8 mouse cellular contexts compared by ENCODE assay signal in the genomic region with DNA sequence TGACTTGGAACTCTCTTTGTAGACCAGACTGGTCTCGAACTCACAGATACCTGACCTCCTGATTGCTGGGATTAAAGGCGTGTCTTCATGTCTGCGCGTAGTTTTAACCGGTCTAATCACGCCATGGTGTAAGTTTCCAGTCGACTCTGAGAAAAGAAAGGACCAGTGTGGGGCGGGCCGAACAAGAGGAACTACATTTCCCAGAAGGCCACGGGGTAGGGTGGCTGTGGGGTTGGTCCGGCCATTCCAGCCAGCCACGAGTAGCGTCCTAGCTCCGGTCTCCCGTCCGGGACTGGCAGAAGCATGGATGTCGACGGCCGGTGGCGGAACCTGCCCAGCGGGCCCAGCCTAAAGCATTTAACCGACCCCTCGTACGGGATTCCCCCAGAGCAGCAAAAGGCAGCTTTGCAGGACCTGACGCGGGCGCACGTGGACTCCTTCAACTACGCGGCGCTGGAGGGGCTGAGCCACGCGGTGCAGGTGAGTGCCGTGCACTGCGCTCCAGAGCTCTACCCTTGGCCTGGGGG. TPM values are rescaled to one million over a fixed set of nuclear protein-coding genes. Genes with fewer than 3 reads are reported as not detected.
DNase-seq lines count a peak whose midpoint lies in the region; ATAC-seq and TF ChIP-seq lines count a peak whose summit lies in the region.

A gene (plus strand): TSS at position 212 of the 527 bp plus-strand sequence.

- peaks cover 24 to 36% of the 10 kb centered on the region in 2 experiments for H3K36me3 ChIP-seq in CH12.LX (replicated peaks in 1 of 2; ENCODE audit: control insufficient read depth in 1 of 2, insufficient read depth in 1 of 2, low read length in 1 of 2)
- peaks cover 2% of the 10 kb centered on the region for H3K36me3 ChIP-seq in forebrain, embryonic 11.5 days (ENCODE audit: control insufficient read depth, insufficient read depth, low read length)
- H3K36me3 ChIP-seq in heart, embryonic 16.5 days (ENCODE audit: control insufficient read depth, insufficient read depth): peaks cover 17% of the 10 kb centered on the region
- peaks cover 32% of the 10 kb centered on the region for H3K36me3 ChIP-seq in liver, embryonic 15.5 days (replicated peaks)
- H3K36me3 ChIP-seq in neural tube, embryonic 12.5 days: peaks cover 26% of the 10 kb centered on the region

- TF ChIP-seq EP300 in CH12.LX (IDR thresholded peaks at IDR 0.05; ENCODE audit: low read length): no peak

- H3K4me1 ChIP-seq in CH12.LX (ENCODE audit: control insufficient read depth in 1 of 2, insufficient read depth in 2 of 2): peaks cover 4 to 13% of the 10 kb centered on the region in 2 experiments; a peak in 3 of 4 replicates
- no peaks in the 10 kb centered on the region for H3K4me1 ChIP-seq in forebrain, embryonic 11.5 days (replicated peaks; ENCODE audit: control insufficient read depth, insufficient read depth, low read length)
- H3K4me1 ChIP-seq in heart, embryonic 16.5 days (ENCODE audit: control insufficient read depth, insufficient read depth, low read length): peaks cover 6% of the 10 kb centered on the region
- peaks cover 23% of the 10 kb centered on the region for H3K4me1 ChIP-seq in liver, embryonic 15.5 days (replicated peaks)
- no peaks in the 10 kb centered on the region for H3K4me1 ChIP-seq in neural tube, embryonic 12.5 days

- peak; percentile 95 for TF ChIP-seq POLR2A in CH12.LX (IDR thresholded peaks at IDR 0.05; ENCODE audit: low read depth, low read length)

- in situ Hi-C loops in CH12.LX (cut with MboI; ENCODE audit: low pct_ligation_motif_present, low pct_unique_long_range_greater_than_20kb, low sequenced_read_pairs): no loop called here

- H3K4me2 ChIP-seq in CH12.LX (ENCODE audit: insufficient read depth, low read depth, poor library complexity, severe bottlenecking): peak within 1 kb of the TSS; percentile 59
- H3K4me2 ChIP-seq in forebrain, embryonic 11.5 days (ENCODE audit: low read depth, low read length, severe bottlenecking): peak within 1 kb of the TSS; percentile 74
- H3K4me2 ChIP-seq in heart, embryonic 16.5 days (ENCODE audit: low read depth, low read length): peak within 1 kb of the TSS; percentile 77
- H3K4me2 ChIP-seq in liver, embryonic 15.5 days: peak within 1 kb of the TSS; percentile 98
- peak within 1 kb of the TSS; percentile 86 for H3K4me2 ChIP-seq in neural tube, embryonic 12.5 days (replicated peaks)

- peaks cover 30% of the 10 kb centered on the region for H3K79me2 ChIP-seq in CH12.LX (replicated peaks; ENCODE audit: control insufficient read depth, extremely low read depth, insufficient read depth, poor library complexity, severe bottlenecking)

- peak within 1 kb of the TSS; percentile 74 for H3K9ac ChIP-seq in CH12.LX (ENCODE audit: insufficient read depth, low read depth)
- H3K9ac ChIP-seq in forebrain, embryonic 11.5 days (ENCODE audit: low read length): peak within 1 kb of the TSS; percentile 77
- peak within 1 kb of the TSS; percentile 78 for H3K9ac ChIP-seq in heart, embryonic 16.5 days (ENCODE audit: low read length)
- H3K9ac ChIP-seq in liver, embryonic 15.5 days: peak within 1 kb of the TSS; percentile 74
- peak within 1 kb of the TSS; percentile 65 for H3K9ac ChIP-seq in neural tube, embryonic 12.5 days

- H3K27ac ChIP-seq in CH12.LX (ENCODE audit: insufficient read depth, low read depth): no peak within 1 kb of the TSS
- no peak within 1 kb of the TSS for H3K27ac ChIP-seq in forebrain, embryonic 11.5 days (ENCODE audit: low read depth, low read length)
- no peak within 1 kb of the TSS for H3K27ac ChIP-seq in heart, embryonic 16.5 days (ENCODE audit: low read length)
- H3K27ac ChIP-seq in liver, embryonic 15.5 days (replicated peaks): no peak within 1 kb of the TSS
- no peak within 1 kb of the TSS for H3K27ac ChIP-seq in neural tube, embryonic 12.5 days

- dilution Hi-C loops in CH12.LX (cut with MboI; ENCODE audit: extremely low pct_ligation_motif_present, extremely low pct_unique_long_range_greater_than_20kb, low sequenced_read_pairs): no loop called here

- TF ChIP-seq RAD21 in CH12.LX (IDR thresholded peaks at IDR 0.05; ENCODE audit: low read depth, low read length): no peak

- peak; percentile 99 for ATAC-seq in forebrain, embryonic 11.5 days (replicated peaks; ENCODE audit: low FRiP score)
- ATAC-seq in heart, embryonic 16.5 days (replicated peaks; ENCODE audit: extremely low read depth, insufficient read depth, low FRiP score): peak; percentile 100
- peak; percentile 98 for ATAC-seq in liver, embryonic 15.5 days (ENCODE audit: insufficient read depth)
- peak; percentile 99 for ATAC-seq in neural tube, embryonic 12.5 days (ENCODE audit: low FRiP score, low read depth)

- DNase-seq in CH12.LX (ENCODE audit: extremely low read depth): peak; percentile 96
- peak; percentile 87 for DNase-seq in c-Kit-positive CD71-positive TER-119-negative erythroid progenitor cells, embryonic 14.5 days (ENCODE audit: low read depth)
- DNase-seq in forebrain, embryonic 11.5 days (ENCODE audit: low spot score): peak; percentile 94
- peak; percentile 94 to 96 for DNase-seq in kidney, postnatal 36 days
- DNase-seq in telencephalon, adult 2 months (ENCODE audit: low read depth, low spot score): peak; percentile 94

- TF ChIP-seq CTCF in CH12.LX (conservative IDR thresholded peaks at IDR 0.05 in 1 of 2, IDR thresholded peaks at IDR 0.05 in 1 of 2; ENCODE audit: low read depth in 2 of 2, low read length in 2 of 2): no peak

- H3K9me3 ChIP-seq in CH12.LX (replicated peaks; ENCODE audit: low read length): no peaks in the 10 kb centered on the region
- H3K9me3 ChIP-seq in forebrain, embryonic 11.5 days (ENCODE audit: control insufficient read depth, low read length): no peaks in the 10 kb centered on the region
- no peaks in the 10 kb centered on the region for H3K9me3 ChIP-seq in heart, embryonic 16.5 days (replicated peaks; ENCODE audit: control insufficient read depth, low read length)
- H3K9me3 ChIP-seq in liver, embryonic 15.5 days (replicated peaks): no peaks in the 10 kb centered on the region
- no peaks in the 10 kb centered on the region for H3K9me3 ChIP-seq in neural tube, embryonic 12.5 days

- no peaks in the 10 kb centered on the region for H3K27me3 ChIP-seq in CH12.LX (replicated peaks)
- H3K27me3 ChIP-seq in forebrain, embryonic 11.5 days (ENCODE audit: control insufficient read depth, insufficient read depth, low read length): no peaks in the 10 kb centered on the region
- no peaks in the 10 kb centered on the region for H3K27me3 ChIP-seq in heart, embryonic 16.5 days (ENCODE audit: control insufficient read depth, insufficient read depth, low read length)
- H3K27me3 ChIP-seq in liver, embryonic 15.5 days: no peaks in the 10 kb centered on the region
- no peaks in the 10 kb centered on the region for H3K27me3 ChIP-seq in neural tube, embryonic 12.5 days (replicated peaks)

- WGBS in forebrain, embryonic 11.5 days: 0% methylated on average over 35 of the region's 35 CpGs
- 0% methylated on average over 35 of the region's 35 CpGs for WGBS in heart, embryonic 16.5 days
- WGBS in liver, embryonic 15.5 days (ENCODE audit: insufficient replicate concordance): 0% methylated on average over 35 of the region's 35 CpGs
- under 1% methylated on average over 35 of the region's 35 CpGs for WGBS in neural tube, embryonic 12.5 days

- peak within 1 kb of the TSS; percentile 82 to 98 (median 91) for H3K4me3 ChIP-seq in CH12.LX (replicated peaks in 1 of 3; ENCODE audit: low read depth in 2 of 3, low read length in 2 of 3, poor library complexity in 1 of 3)
- peak within 1 kb of the TSS; percentile 73 for H3K4me3 ChIP-seq in forebrain, embryonic 11.5 days (ENCODE audit: low read depth, low read length)
- H3K4me3 ChIP-seq in heart, embryonic 16.5 days (ENCODE audit: low read length): peak within 1 kb of the TSS; percentile 78
- peak within 1 kb of the TSS; percentile 85 for H3K4me3 ChIP-seq in liver, embryonic 15.5 days (replicated peaks)
- peak within 1 kb of the TSS; percentile 71 for H3K4me3 ChIP-seq in neural tube, embryonic 12.5 days

TF ChIP-seq in CH12.LX, 34 proteins besides CTCF, POLR2A, EP300 and RAD21 (continues in another document):
- TF ChIP-seq ZC3H11A (IDR thresholded peaks at IDR 0.05; ENCODE audit: low read depth, low read length): no peak
- peak; percentile 85 for TF ChIP-seq TCF12 (IDR thresholded peaks at IDR 0.05; ENCODE audit: low read depth, low read length)
- TF ChIP-seq GABPA (IDR thresholded peaks at IDR 0.05; ENCODE audit: insufficient replicate concordance, low read depth, low read length): peak; percentile 61; the same call in 1 of the 2 replicates
- peak; percentile 82; the same call in 1 of the 2 replicates for TF ChIP-seq POLR2AphosphoS2 (IDR thresholded peaks at IDR 0.05; ENCODE audit: low read depth, low read length)
- TF ChIP-seq TBP (conservative IDR thresholded peaks at IDR 0.05; ENCODE audit: low read depth, low read length): peak; percentile 89
- peak; percentile 99 for TF ChIP-seq MXI1 (IDR thresholded peaks at IDR 0.05; ENCODE audit: low read depth, low read length)
- TF ChIP-seq IRF4 (IDR thresholded peaks at IDR 0.05; ENCODE audit: low read depth, low read length): peak; percentile 66; the same call in 1 of the 2 replicates
- TF ChIP-seq USF2 (conservative IDR thresholded peaks at IDR 0.05; ENCODE audit: low read depth, low read length): no peak
- TF ChIP-seq NELFE (IDR thresholded peaks at IDR 0.05; ENCODE audit: low read depth, low read length): peak; percentile 94
- TF ChIP-seq KAT2A (IDR thresholded peaks at IDR 0.05; ENCODE audit: insufficient replicate concordance, low read length): peak; percentile 96; the same call in 1 of the 2 replicates
- TF ChIP-seq MAZ (IDR thresholded peaks at IDR 0.05; ENCODE audit: low read depth, low read length): peak; percentile 97
- 0 out of 2 replicates have a peak, but pooled peaks have one; percentile 37 for TF ChIP-seq NRF1 (IDR thresholded peaks at IDR 0.05; ENCODE audit: low read depth, low read length)
- TF ChIP-seq MEF2A (IDR thresholded peaks at IDR 0.05; ENCODE audit: borderline replicate concordance, low read depth, low read length): peak; percentile 77; the same call in 1 of the 2 replicates
- TF ChIP-seq CHD2 (IDR thresholded peaks at IDR 0.05; ENCODE audit: low read length): peak; percentile 81
- peak; percentile 99 for TF ChIP-seq MYC (IDR thresholded peaks at IDR 0.05; ENCODE audit: low read depth, low read length)
- TF ChIP-seq ZKSCAN1 (IDR thresholded peaks at IDR 0.05; ENCODE audit: borderline replicate concordance, low read depth, low read length): no peak

RNA-seq across cellular contexts. Expression of the gene that starts here (rescaled TPM):
- total RNA-seq in CH12.LX (2012; rRNA removed) (68.0 and 86.7 TPM in 2 replicates), CH12.LX (2014; rRNA removed) (70.5 and 70.9 TPM in 2 replicates)
- polyA plus RNA-seq in CH12.LX (2012; ENCODE audit: insufficient read length, low read depth): 74.2 and 83.1 TPM in 2 replicates
- 30.9 and 33.9 TPM in 2 replicates for polyA plus RNA-seq in forebrain, embryonic 11.5 days (2014; fragmentation: Nextera tagmentation; extraction: Ambion mirVana)
- polyA plus RNA-seq in heart, embryonic 16.5 days (2015; fragmentation: Nextera tagmentation; extraction: Ambion mirVana): 15.2 and 16.0 TPM in 2 replicates
- polyA plus RNA-seq in liver, embryonic 15.5 days (2015; fragmentation: Nextera tagmentation; extraction: Ambion mirVana): 12.2 and 12.9 TPM in 2 replicates
- 22.5 and 24.4 TPM in 2 replicates for polyA plus RNA-seq in neural tube, embryonic 12.5 days (2016; fragmentation: Nextera tagmentation; extraction: Ambion mirVana)
